Mouse (Mus musculus): ENCODE data around the gene Abhd17c.

- TF ChIP-seq EP300 (IDR thresholded peaks at IDR 0.05; ENCODE audit: low read depth in 1 of 2, low read length in 2 of 2) (no peak), CTCF (IDR thresholded peaks at IDR 0.05 in 2 of 3, conservative IDR thresholded peaks at IDR 0.05 in 1 of 3; ENCODE audit: control insufficient read depth in 1 of 3, insufficient read depth in 1 of 3, low read depth in 2 of 3, low read length in 3 of 3, poor library complexity in 1 of 3, severe bottlenecking in 1 of 3) (no peak), POLR2A (IDR thresholded peaks at IDR 0.05; ENCODE audit: control insufficient read depth in 1 of 2, insufficient read depth in 1 of 2, low read depth in 1 of 2, low read length in 2 of 2, poor library complexity in 1 of 2) (no peak), ZMIZ1 (IDR thresholded peaks at IDR 0.05; ENCODE audit: low read depth, low read length) (no peak), USF1 (IDR thresholded peaks at IDR 0.05; ENCODE audit: low read depth, low read length) (no peak)
These were observed 681 bp upstream of the Abhd17c start for GRCm38 (mm10) chr7:84152374-84152773.

All from MEL (cell line).